Comparison of ENCODE assay signal across 9 mouse cellular contexts in genomic region chr1:78864351-78864750, GRCm38 (mm10). TPM values are rescaled to one million over a fixed set of nuclear protein-coding genes. Genes with fewer than 3 reads are reported as not detected.
DNase-seq lines count a peak whose midpoint lies in the region; ATAC-seq and TF ChIP-seq lines count a peak whose summit lies in the region.
"Had no signal": no experiment of that assay in that cellular context is flagged by ENCODE, and none has a peak within 500 bp of the region (broad histone marks: within the 10 kb centered on the region; RNA-seq: fewer than 3 reads in every experiment).

No protein-coding gene starts in this region.

- H3K27me3 ChIP-seq in heart, embryonic 11.5 days (ENCODE audit: control insufficient read depth, insufficient read depth, low read length), result no peaks in the 10 kb centered on the region
- H3K27me3 ChIP-seq in midbrain, embryonic 10.5 days (ENCODE audit: low read depth, poor library complexity, severe bottlenecking), result no peaks in the 10 kb centered on the region
- H3K27me3 ChIP-seq in midbrain, postnatal 0 days (ENCODE audit: insufficient read depth, low read length), result no peaks in the 10 kb centered on the region
- H3K27me3 ChIP-seq: embryonic facial prominence, embryonic 12.5 days had no signal

- H3K4me3 ChIP-seq in heart, embryonic 11.5 days (ENCODE audit: low read depth, low read length), result no peak overlapping the region
- no peak overlapping the region for H3K4me3 ChIP-seq in midbrain, embryonic 10.5 days
- H3K4me3 ChIP-seq in midbrain, postnatal 0 days (ENCODE audit: low read depth, low read length), result no peak overlapping the region
- H3K4me3 ChIP-seq: embryonic facial prominence, embryonic 12.5 days had no signal

- no peaks in the 10 kb centered on the region for H3K9me3 ChIP-seq in heart, embryonic 11.5 days (replicated peaks; ENCODE audit: control insufficient read depth, low read length)
- no peaks in the 10 kb centered on the region for H3K9me3 ChIP-seq in midbrain, embryonic 10.5 days (replicated peaks)
- H3K9me3 ChIP-seq in midbrain, postnatal 0 days (ENCODE audit: low read length), result no peaks in the 10 kb centered on the region
- H3K9me3 ChIP-seq: embryonic facial prominence, embryonic 12.5 days had no signal

- 64% methylated on average over 6 of the region's 6 CpGs for WGBS in heart, embryonic 11.5 days (ENCODE audit: insufficient replicate concordance)
- WGBS in midbrain, embryonic 10.5 days, result 81% methylated on average over 6 of the region's 6 CpGs
- WGBS in midbrain, postnatal 0 days, result 66% methylated on average over 6 of the region's 6 CpGs

- H3K4me2 ChIP-seq in heart, embryonic 11.5 days, result no peak overlapping the region
- no peak overlapping the region for H3K4me2 ChIP-seq in midbrain, postnatal 0 days (ENCODE audit: low read depth, low read length, poor library complexity, severe bottlenecking)
- H3K4me2 ChIP-seq: embryonic facial prominence, embryonic 12.5 days had no signal

- peaks cover 3% of the 10 kb centered on the region; the same call in 1 of the 2 replicates for H3K4me1 ChIP-seq in heart, embryonic 11.5 days (ENCODE audit: control insufficient read depth, insufficient read depth, low read length)
- no peaks in the 10 kb centered on the region for H3K4me1 ChIP-seq in midbrain, embryonic 10.5 days
- no peaks in the 10 kb centered on the region for H3K4me1 ChIP-seq in midbrain, postnatal 0 days (ENCODE audit: insufficient read depth, low read length)
- H3K4me1 ChIP-seq: embryonic facial prominence, embryonic 12.5 days had no signal

- H3K9ac ChIP-seq in heart, embryonic 11.5 days (ENCODE audit: low read depth, low read length), result no peak overlapping the region
- H3K9ac ChIP-seq in midbrain, postnatal 0 days (replicated peaks; ENCODE audit: low read length, poor library complexity, severe bottlenecking), result no peak overlapping the region
- H3K9ac ChIP-seq: embryonic facial prominence, embryonic 12.5 days had no signal

- H3K27ac ChIP-seq in heart, embryonic 11.5 days (ENCODE audit: low read depth, low read length), result peak overlapping the region; percentile 35
- no peak overlapping the region for H3K27ac ChIP-seq in midbrain, embryonic 10.5 days (replicated peaks)
- no peak overlapping the region for H3K27ac ChIP-seq in midbrain, postnatal 0 days (ENCODE audit: low read depth, low read length)
- H3K27ac ChIP-seq: embryonic facial prominence, embryonic 12.5 days had no signal

- peak; percentile 18 to 23 for DNase-seq in cerebellum, postnatal 10 days
- DNase-seq in cerebellum, adult 9-11 months, result no peak
- peak; percentile 46 for DNase-seq in adrenal gland, adult 8-10 months
- DNase-seq in kidney, postnatal 25 days, result peak; percentile 63 to 81
- no peak for DNase-seq in midbrain, embryonic 10.5 days (ENCODE audit: low spot score)
- no peak for DNase-seq in T-cell, adult 2 months (ENCODE audit: low spot score)
- DNase-seq in midbrain, postnatal 0 days (ENCODE audit: low spot score), result no peak

- TF ChIP-seq CTCF in midbrain, postnatal 0 days (IDR thresholded peaks at IDR 0.05), result no peak

- no peak for ATAC-seq in heart, embryonic 11.5 days (replicated peaks; ENCODE audit: insufficient number of reproducible peaks, low FRiP score, low TSS enrichment)
- ATAC-seq in midbrain, postnatal 0 days (ENCODE audit: low FRiP score), result no peak

- H3K36me3 ChIP-seq in heart, embryonic 11.5 days (ENCODE audit: control insufficient read depth, insufficient read depth, low read length), result no peaks in the 10 kb centered on the region
- no peaks in the 10 kb centered on the region for H3K36me3 ChIP-seq in midbrain, embryonic 10.5 days
- H3K36me3 ChIP-seq in midbrain, postnatal 0 days (ENCODE audit: insufficient read depth, low read length), result no peaks in the 10 kb centered on the region
- H3K36me3 ChIP-seq: embryonic facial prominence, embryonic 12.5 days had no signal

RNA-seq across cellular contexts. Expression of gene Kcne4, which starts 47.8 kb away (rescaled TPM):
- total RNA-seq in adrenal gland, adult 8-10 months (2022), result 1 to 10 TPM; 6.7 to 9.8 (median 8.4) TPM
- 0.33 and 0.69 TPM in 2 replicates for polyA plus RNA-seq in heart, embryonic 11.5 days (2014; fragmentation: Nextera tagmentation; extraction: Ambion mirVana)
- 0.26 and 1.2 TPM in 2 replicates for polyA plus RNA-seq in midbrain, embryonic 10.5 days (2016; fragmentation: Nextera tagmentation; extraction: Ambion mirVana)
- 0.80 and 1.4 TPM in 2 replicates for total RNA-seq in midbrain, postnatal 0 days (2014; rRNA removed)
- 1.7 and 2.3 TPM in 2 replicates for polyA plus RNA-seq in midbrain, postnatal 0 days (2015; fragmentation: Nextera tagmentation; extraction: Ambion mirVana)

Comparison
In these comparisons a context has a peak if more than half of its experiments do, and no peak if none do; other contexts are left out.
1. DNase-seq: peak in cerebellum, postnatal 10 days (2 of 2), adrenal gland, adult 8-10 months (single experiment) and kidney, postnatal 25 days (2 of 2); none in cerebellum, adult 9-11 months (single experiment), midbrain, embryonic 10.5 days (single experiment), T-cell, adult 2 months (single experiment) and midbrain, postnatal 0 days (single experiment).